Mouse (Mus musculus) adipose tissue, adult 10 weeks (tissue): ENCODE data around the gene 4930404H24Rik. TPM values are rescaled to one million over a fixed set of nuclear protein-coding genes. Genes with fewer than 3 reads are reported as not detected.

ENCODE experiments used
- polyA plus RNA-seq: library from polyadenylated mRNA; stranded (reverse); fragments of 350-450 nt; fragmentation: Illumina TruSeq; extraction: RNeasy Lipid Tissue Mini Kit (QIAGEN cat#74804); gene quantifications from one replicate; pipeline ENCODE4 v1.2.3, GENCODE M21; 2014; ENCODE audit warnings: low read depth, low replicate concordance

Gene 4930404H24Rik
- not detected for polyA plus RNA-seq

GRCm38 (mm10) chr2:153492573-153493392, at the start of gene 4930404H24Rik:
4930404H24Rik (plus strand) TSS chr2:153492790.

GRCm38 (mm10) chr2:153529931-153530766, 37.6 kb downstream of the 4930404H24Rik start, which contains the start of gene Nol4l:
Nol4l (minus strand) TSS chr2:153529971.

Other genes with a start within 250 kb of the 4930404H24Rik start
- gene Kif3b, start 201.4 kb upstream of the 4930404H24Rik start, polyA plus RNA-seq, result 17.4 TPM
- 18.3 TPM for gene Asxl1, start 147.0 kb upstream of the 4930404H24Rik start, polyA plus RNA-seq
- 21.3 TPM for gene Nol4l, start 37.2 kb downstream of the 4930404H24Rik start, polyA plus RNA-seq
- gene Commd7, start 140.0 kb downstream of the 4930404H24Rik start, polyA plus RNA-seq, result 32.0 TPM
- gene Dnmt3b, start 156.7 kb downstream of the 4930404H24Rik start, polyA plus RNA-seq, result 1.9 TPM
- not detected for gene Dnmt3c, start 203.9 kb downstream of the 4930404H24Rik start, polyA plus RNA-seq
- gene Mapre1, start 248.5 kb downstream of the 4930404H24Rik start, polyA plus RNA-seq, result 52.0 TPM